19 mouse cellular contexts compared by ENCODE assay signal in the genomic region with DNA sequence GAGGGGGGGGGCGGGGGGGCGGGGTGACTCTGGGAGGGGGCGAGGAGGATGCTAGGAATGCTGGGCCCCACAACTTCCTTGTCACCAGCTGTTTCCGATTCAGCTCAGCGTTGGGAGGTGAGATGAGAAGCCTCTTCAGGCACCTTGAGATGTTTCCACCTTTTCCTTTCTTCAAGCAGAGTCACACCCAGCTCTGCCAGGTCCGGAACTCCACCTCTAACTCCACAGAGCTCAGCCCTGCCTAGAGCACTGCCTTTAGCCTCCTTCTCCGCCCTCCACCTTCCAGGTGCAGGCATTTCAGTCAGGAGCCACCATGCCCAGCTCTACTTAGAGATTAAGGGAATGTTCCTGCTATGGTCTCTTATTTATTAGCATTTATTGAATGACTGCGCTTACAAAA. TPM values are rescaled to one million over a fixed set of nuclear protein-coding genes. Genes with fewer than 3 reads are reported as not detected.
A peak's percentile ranks its signal among the peaks of the same experiment; 100 is the strongest.
DNase-seq lines count a peak whose midpoint lies in the region; ATAC-seq and TF ChIP-seq lines count a peak whose summit lies in the region.
"Had no signal": no experiment of that assay in that cellular context is flagged by ENCODE, and none has a peak within 500 bp of the region (broad histone marks: within the 10 kb centered on the region; RNA-seq: fewer than 3 reads in every experiment).

No protein-coding gene starts in this region.

- H3K36me3 ChIP-seq in lung, postnatal 0 days (ENCODE audit: insufficient read depth, low read length), result no peaks in the 10 kb centered on the region
- H3K36me3 ChIP-seq in intestine, embryonic 15.5 days, result no peaks in the 10 kb centered on the region
- H3K36me3 ChIP-seq: heart, embryonic 13.5 days; limb, embryonic 13.5 days; midbrain, embryonic 15.5 days had no signal

- H3K27ac ChIP-seq in lung, postnatal 0 days (ENCODE audit: low read length), result no peak overlapping the region
- H3K27ac ChIP-seq in intestine, embryonic 15.5 days, result no peak overlapping the region
- H3K27ac ChIP-seq: heart, embryonic 13.5 days; limb, embryonic 13.5 days; liver, embryonic 14.5 days had no signal

- no peak overlapping the region for H3K4me3 ChIP-seq in lung, postnatal 0 days (ENCODE audit: low read depth, low read length)
- H3K4me3 ChIP-seq in intestine, embryonic 15.5 days (replicated peaks), result no peak overlapping the region
- H3K4me3 ChIP-seq: forebrain, embryonic 13.5 days; heart, embryonic 13.5 days; limb, embryonic 13.5 days; midbrain, embryonic 15.5 days had no signal

- peak; percentile 18 to 19 for DNase-seq in cerebellum, postnatal 10 days
- no peak for DNase-seq in cerebellum, postnatal 4 days (ENCODE audit: low spot score in 2 of 2)
- DNase-seq in CD4-positive helper T cell, adult 2 months (ENCODE audit: low read depth, low spot score), result peak; percentile 13
- peak; percentile 32 for DNase-seq in lung, postnatal 0 days (ENCODE audit: low spot score)
- peak; percentile 30 to 57 for DNase-seq in thymus, adult 18-20 months
- DNase-seq in spleen, adult 18-20 months, result no peak
- DNase-seq: cerebellum, adult 9-10 months; heart, adult 11 months; heart, postnatal 36 days; kidney, postnatal 14 days had no signal

- no peak overlapping the region for H3K4me2 ChIP-seq in lung, postnatal 0 days (replicated peaks; ENCODE audit: low read depth, low read length)
- H3K4me2 ChIP-seq in intestine, embryonic 15.5 days (replicated peaks), result no peak overlapping the region
- H3K4me2 ChIP-seq: forebrain, embryonic 13.5 days; heart, embryonic 13.5 days; limb, embryonic 13.5 days; midbrain, embryonic 15.5 days had no signal

- H3K27me3 ChIP-seq in lung, postnatal 0 days (replicated peaks; ENCODE audit: insufficient read depth, low read length), result no peaks in the 10 kb centered on the region
- no peaks in the 10 kb centered on the region for H3K27me3 ChIP-seq in intestine, embryonic 15.5 days (replicated peaks)
- H3K27me3 ChIP-seq: forebrain, embryonic 13.5 days; midbrain, embryonic 15.5 days had no signal

- H3K9ac ChIP-seq in lung, postnatal 0 days (replicated peaks; ENCODE audit: low read depth), result no peak overlapping the region
- no peak overlapping the region for H3K9ac ChIP-seq in intestine, embryonic 15.5 days
- H3K9ac ChIP-seq: forebrain, embryonic 13.5 days; heart, embryonic 13.5 days; limb, embryonic 13.5 days; liver, embryonic 14.5 days; midbrain, embryonic 15.5 days had no signal

- H3K9me3 ChIP-seq in lung, postnatal 0 days (ENCODE audit: low read length), result no peaks in the 10 kb centered on the region
- H3K9me3 ChIP-seq in intestine, embryonic 15.5 days, result no peaks in the 10 kb centered on the region
- H3K9me3 ChIP-seq: forebrain, embryonic 13.5 days; heart, embryonic 13.5 days; limb, embryonic 13.5 days; midbrain, embryonic 15.5 days had no signal

- no peak for TF ChIP-seq EP300 in lung, postnatal 0 days (IDR thresholded peaks at IDR 0.05)

- 28% methylated on average over 8 of the region's 8 CpGs for WGBS in lung, postnatal 0 days
- WGBS in intestine, embryonic 15.5 days, result 42% methylated on average over 8 of the region's 8 CpGs

- no peak for TF ChIP-seq CTCF in lung, postnatal 0 days (IDR thresholded peaks at IDR 0.05)

- peaks cover 4% of the 10 kb centered on the region; the same call in 1 of the 2 replicates for H3K4me1 ChIP-seq in lung, postnatal 0 days (ENCODE audit: insufficient read depth, low read depth, low read length)
- peaks cover 9% of the 10 kb centered on the region for H3K4me1 ChIP-seq in intestine, embryonic 15.5 days (replicated peaks)

- ATAC-seq in lung, postnatal 0 days, result no peak
- no peak for ATAC-seq in erythroblast, adult 5-6 weeks (replicated peaks; ENCODE audit: low FRiP score, poor library complexity, severe bottlenecking)
- no peak for ATAC-seq in intestine, embryonic 15.5 days
- ATAC-seq: activated CD4-positive, CD25-positive, alpha-beta regulatory T cell, adult 4 months; intestine, embryonic 16.5 days had no signal

RNA-seq across cellular contexts. Expression of a gene that starts 34.7 kb away (rescaled TPM):
- 13.8 and 15.5 TPM in 2 replicates for polyA plus RNA-seq in lung, postnatal 0 days (2015; fragmentation: Nextera tagmentation; extraction: Ambion mirVana)
- total RNA-seq in erythroblast, adult 5-6 weeks (2015; ENCODE audit: low replicate concordance), result 34.8 and 78.8 TPM in 2 replicates
- 19.9 and 22.2 TPM in 2 replicates for total RNA-seq in erythroblast, adult 5-6 weeks (2017; ENCODE audit: low replicate concordance)
- 9.7 and 10.3 TPM in 2 replicates for polyA plus RNA-seq in intestine, embryonic 15.5 days (2015; fragmentation: Nextera tagmentation; extraction: Ambion mirVana)

Comparison
In these comparisons a context has a peak if more than half of its experiments do, and no peak if none do; other contexts are left out.
1. DNase-seq: peak in cerebellum, postnatal 10 days (2 of 2), CD4-positive helper T cell, adult 2 months (single experiment), lung, postnatal 0 days (single experiment) and thymus, adult 18-20 months (2 of 2); none in cerebellum, postnatal 4 days (0 of 2) and spleen, adult 18-20 months (0 of 2).